Mouse (Mus musculus): Measurements from ENCODE around the gene Bace1.
A peak's percentile ranks its signal among the peaks of the same experiment; 100 is the strongest.

Bace1 gene

GRCm38 (mm10) chr9:45905196-45905595 lies 66.8 kb downstream of the Bace1 start:
- no peak for DNase-seq (ENCODE audit: low read depth, low spot score)

- DNase-seq (ENCODE audit: low read depth, low spot score): no peak
Observed at GRCm38 (mm10) chr9:45905811-45906237, 67.4 kb downstream of the Bace1 start.

GRCm38 (mm10) chr9:45906355-45907077 lies 68.1 kb downstream of the Bace1 start, which contains the start of the genes Pcsk7 and Rnf214:
Gene Pcsk7, plus strand, starts transcription at chr9:45906497.
Gene Rnf214, minus strand, starts transcription at chr9:45906911.
- peak; percentile 64 for DNase-seq (ENCODE audit: low read depth, low spot score)

DNA sequence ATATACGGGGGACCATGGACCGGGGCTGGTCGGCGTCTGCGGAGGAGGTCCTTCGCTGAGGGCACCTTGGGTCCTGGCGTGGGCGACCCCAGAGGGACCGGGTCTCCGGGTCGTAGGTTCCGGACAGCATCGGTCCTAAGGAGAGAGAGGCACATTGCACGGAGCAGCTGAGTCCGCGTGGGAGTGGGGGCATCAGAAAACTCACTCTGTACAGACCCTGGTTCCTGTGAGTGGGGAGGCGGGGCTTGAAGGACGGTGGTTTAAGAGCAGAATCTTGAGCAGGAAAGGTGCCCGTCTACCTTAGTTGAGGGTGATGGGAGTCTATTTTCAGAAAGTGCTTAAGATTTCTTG lies 68.7 kb downstream of the Bace1 start:
- no peak for DNase-seq (ENCODE audit: low read depth, low spot score)

- no peak for DNase-seq (ENCODE audit: low read depth, low spot score)
Observed at GRCm38 (mm10) chr9:45910995-45911394, 72.6 kb downstream of the Bace1 start.

GRCm38 (mm10) chr9:45911673-45912072 lies 73.3 kb downstream of the Bace1 start:
- DNase-seq (ENCODE audit: low read depth, low spot score): no peak
